Mouse (Mus musculus): Measurements from ENCODE around the gene Fam209. TPM values are rescaled to one million over a fixed set of nuclear protein-coding genes. Genes with fewer than 3 reads are reported as not detected.

Gene Fam209
- total RNA-seq (2023), result 4.7 TPM

GRCm38 (mm10) chr2:172472318-172472717 lies at the start of gene Fam209:
Gene Fam209 (plus strand): TSS chr2:172472520.

GRCm38 (mm10) chr2:172439843-172440639 lies 32.3 kb upstream of the Fam209 start, which contains the start of gene Rtf2:
Gene Rtf2 (plus strand): TSS chr2:172440556.

GRCm38 (mm10) chr2:172458496-172458895 lies 13.8 kb upstream of the Fam209 start, which contains the start of gene Gcnt7:
Gene Gcnt7 (minus strand): TSS chr2:172458596.

Other genes starting within 250 kb of the Fam209 start
- not detected for gene Mc3r, start 224.0 kb upstream of the Fam209 start, total RNA-seq (2023)
- gene Fam210b, start 127.0 kb upstream of the Fam209 start, total RNA-seq (2023), result 9.6 TPM
- 8.7 TPM for gene Aurka, start 102.0 kb upstream of the Fam209 start, total RNA-seq (2023)
- 34.1 TPM for gene Cstf1, start 101.8 kb upstream of the Fam209 start, total RNA-seq (2023)
- 1.4 TPM for gene Cass4, start 78.7 kb upstream of the Fam209 start, total RNA-seq (2023)
- gene Rtf2, start 32.0 kb upstream of the Fam209 start, total RNA-seq (2023), result 74.8 TPM
- not detected for gene Gcnt7, start 13.9 kb upstream of the Fam209 start, total RNA-seq (2023)
- not detected for gene Tfap2c, start 77.1 kb downstream of the Fam209 start, total RNA-seq (2023)